Mouse (Mus musculus): ENCODE measurements around the gene Kcnj6. TPM values are rescaled to one million over a fixed set of nuclear protein-coding genes. Genes with fewer than 3 reads are reported as not detected.

Kcnj6 gene
- polyA plus RNA-seq, 1 experiment, result not detected

DNA sequence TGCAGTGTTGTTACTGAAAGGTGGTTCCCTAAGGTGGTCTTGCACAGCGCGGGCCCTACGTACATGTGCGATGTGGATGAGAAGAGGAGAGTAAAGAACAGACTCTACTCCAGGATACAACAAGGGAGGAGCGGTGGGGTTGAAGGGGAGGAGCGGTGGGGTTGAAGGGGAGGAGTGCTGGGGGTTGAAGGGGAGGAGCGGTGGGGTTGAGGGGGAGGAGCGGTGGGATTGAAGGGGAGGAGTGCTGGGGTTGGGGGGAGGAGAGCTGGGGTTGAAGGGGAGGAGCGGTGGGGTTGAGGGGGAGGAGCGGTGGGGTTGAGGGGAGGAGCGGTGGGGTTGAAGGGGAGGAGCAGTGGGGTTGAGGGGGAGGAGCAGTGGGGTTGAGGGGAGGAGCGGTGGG, 199.3 kb downstream of the Kcnj6 start:
- no peak for TF ChIP-seq CTCF (IDR thresholded peaks at IDR 0.05; ENCODE audit: control insufficient read depth, insufficient read depth, low read length)

DNA sequence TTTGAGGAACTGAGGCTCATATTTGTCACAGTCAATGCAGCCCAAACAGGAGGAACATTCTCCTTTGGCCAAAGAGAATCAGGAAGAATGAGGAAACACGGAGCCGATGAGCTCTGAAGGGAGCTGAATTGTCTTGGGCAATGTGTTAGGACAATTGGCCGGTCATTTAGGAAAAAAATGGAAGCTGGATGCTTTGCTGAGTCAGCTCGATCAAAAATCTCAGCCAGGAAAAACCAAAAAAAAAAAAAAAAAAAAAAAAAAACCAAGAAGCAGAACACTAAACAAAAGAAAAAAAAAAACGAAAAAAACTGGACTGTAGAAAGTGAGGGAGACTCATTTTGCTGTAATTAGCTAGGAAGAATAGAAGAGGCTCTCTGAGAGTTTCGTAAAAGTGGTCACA, 200.1 kb downstream of the Kcnj6 start:
- 66% methylated on average over 6 of the region's 6 CpGs for WGBS
- TF ChIP-seq POLR2A (IDR thresholded peaks at IDR 0.05; ENCODE audit: borderline replicate concordance, control insufficient read depth, low read depth, low read length), result no peak
- no peak for TF ChIP-seq CTCF (IDR thresholded peaks at IDR 0.05; ENCODE audit: control insufficient read depth, insufficient read depth, low read length)

More for the DNA sequence above, 199.3 kb downstream of the Kcnj6 start:
- no peak overlapping the region for H3K4me3 ChIP-seq (replicated peaks; ENCODE audit: control insufficient read depth, low read depth, low read length)
- H3K4me1 ChIP-seq (ENCODE audit: control insufficient read depth, insufficient read depth, low read length), result no peaks in the 10 kb centered on the region
- 84% methylated on average over 11 of the region's 12 CpGs for WGBS
- no peak overlapping the region for H3K27ac ChIP-seq (ENCODE audit: control insufficient read depth, insufficient read depth, low read depth, low read length, poor library complexity)

GRCm38 (mm10) chr16:94793041-94793440, 204.5 kb downstream of the Kcnj6 start:
- no peak overlapping the region for H3K4me3 ChIP-seq (replicated peaks; ENCODE audit: control insufficient read depth, low read depth, low read length)
- no peak overlapping the region for H3K27ac ChIP-seq (ENCODE audit: control insufficient read depth, insufficient read depth, low read depth, low read length, poor library complexity)
- WGBS, result 8% methylated on average over 7 of the region's 7 CpGs
- H3K4me1 ChIP-seq (ENCODE audit: control insufficient read depth, insufficient read depth, low read length), result no peaks in the 10 kb centered on the region
- no peak for TF ChIP-seq CTCF (IDR thresholded peaks at IDR 0.05; ENCODE audit: control insufficient read depth, insufficient read depth, low read length)

More for the DNA sequence above, 200.1 kb downstream of the Kcnj6 start:
- Histone ChIP-seq H3K4me1 (ENCODE audit: control insufficient read depth, insufficient read depth, low read length) (no peaks in the 10 kb centered on the region), H3K27ac (ENCODE audit: control insufficient read depth, insufficient read depth, low read depth, low read length, poor library complexity) (no peak overlapping the region), H3K4me3 (replicated peaks; ENCODE audit: control insufficient read depth, low read depth, low read length) (no peak overlapping the region)

GRCm38 (mm10) chr16:94789958-94790357, 207.5 kb downstream of the Kcnj6 start:
- TF ChIP-seq POLR2A (IDR thresholded peaks at IDR 0.05; ENCODE audit: borderline replicate concordance, control insufficient read depth, low read depth, low read length) (no peak), CTCF (IDR thresholded peaks at IDR 0.05; ENCODE audit: control insufficient read depth, insufficient read depth, low read length) (peak; percentile 75)
- H3K4me3 ChIP-seq (replicated peaks; ENCODE audit: control insufficient read depth, low read depth, low read length), result no peak overlapping the region
- H3K27ac ChIP-seq (ENCODE audit: control insufficient read depth, insufficient read depth, low read depth, low read length, poor library complexity), result no peak overlapping the region
- 47% methylated on average over 6 of the region's 6 CpGs for WGBS
- H3K4me1 ChIP-seq (ENCODE audit: control insufficient read depth, insufficient read depth, low read length), result no peaks in the 10 kb centered on the region

DNA sequence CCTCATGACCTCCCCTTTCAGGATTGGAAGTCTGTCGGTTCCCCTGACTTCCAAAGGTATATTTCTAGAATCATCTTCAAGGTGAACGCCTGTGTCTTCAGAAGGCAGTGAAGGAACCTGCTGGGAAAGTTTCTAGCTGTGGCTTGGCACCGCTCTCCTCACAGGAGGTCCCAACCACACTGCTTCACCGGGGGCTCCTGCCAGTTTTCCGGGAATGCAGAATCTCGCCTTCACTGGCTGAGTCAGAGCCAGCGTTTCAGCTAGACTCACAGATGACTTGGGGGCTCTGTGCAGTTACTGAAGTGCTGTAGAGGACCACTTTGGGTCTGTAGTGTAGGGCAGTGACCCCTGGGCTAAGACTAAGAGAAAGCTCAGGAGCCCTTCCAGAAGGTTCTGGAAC, 208.8 kb downstream of the Kcnj6 start:
- Histone ChIP-seq H3K27ac (ENCODE audit: control insufficient read depth, insufficient read depth, low read depth, low read length, poor library complexity) (no peak overlapping the region), H3K4me3 (replicated peaks; ENCODE audit: control insufficient read depth, low read depth, low read length) (no peak overlapping the region), H3K4me1 (ENCODE audit: control insufficient read depth, insufficient read depth, low read length) (no peaks in the 10 kb centered on the region)
- no peak for TF ChIP-seq CTCF (IDR thresholded peaks at IDR 0.05; ENCODE audit: control insufficient read depth, insufficient read depth, low read length)
- TF ChIP-seq POLR2A (IDR thresholded peaks at IDR 0.05; ENCODE audit: borderline replicate concordance, control insufficient read depth, low read depth, low read length), result no peak
- 84% methylated on average over 7 of the region's 7 CpGs for WGBS

DNA sequence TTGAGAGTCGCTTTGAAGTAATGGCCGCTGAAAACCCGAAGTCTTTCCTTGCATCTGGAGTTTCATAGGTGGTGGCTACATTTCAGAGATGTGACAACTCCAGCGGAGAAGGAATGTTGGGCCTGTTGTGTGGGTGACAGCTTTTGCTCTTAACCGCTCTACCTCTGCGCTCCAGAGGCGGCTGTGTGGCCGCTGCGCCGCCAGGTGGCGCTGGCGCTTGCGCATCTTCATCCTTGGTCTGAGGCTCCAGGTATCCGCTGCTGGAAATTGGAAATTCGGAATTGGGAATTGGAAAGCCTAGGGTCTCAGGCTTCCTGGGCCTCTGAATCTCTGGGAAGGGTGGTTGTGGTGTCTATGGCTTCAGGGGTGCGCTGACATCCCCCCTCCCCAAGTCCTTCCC, 209.3 kb downstream of the Kcnj6 start:
- Histone ChIP-seq H3K4me3 (replicated peaks; ENCODE audit: control insufficient read depth, low read depth, low read length) (no peak overlapping the region), H3K4me1 (ENCODE audit: control insufficient read depth, insufficient read depth, low read length) (no peaks in the 10 kb centered on the region), H3K27ac (ENCODE audit: control insufficient read depth, insufficient read depth, low read depth, low read length, poor library complexity) (no peak overlapping the region)
- WGBS, result 24% methylated on average over 16 of the region's 16 CpGs
- TF ChIP-seq CTCF (IDR thresholded peaks at IDR 0.05; ENCODE audit: control insufficient read depth, insufficient read depth, low read length) (peak; percentile 66), POLR2A (IDR thresholded peaks at IDR 0.05; ENCODE audit: borderline replicate concordance, control insufficient read depth, low read depth, low read length) (no peak)

DNA sequence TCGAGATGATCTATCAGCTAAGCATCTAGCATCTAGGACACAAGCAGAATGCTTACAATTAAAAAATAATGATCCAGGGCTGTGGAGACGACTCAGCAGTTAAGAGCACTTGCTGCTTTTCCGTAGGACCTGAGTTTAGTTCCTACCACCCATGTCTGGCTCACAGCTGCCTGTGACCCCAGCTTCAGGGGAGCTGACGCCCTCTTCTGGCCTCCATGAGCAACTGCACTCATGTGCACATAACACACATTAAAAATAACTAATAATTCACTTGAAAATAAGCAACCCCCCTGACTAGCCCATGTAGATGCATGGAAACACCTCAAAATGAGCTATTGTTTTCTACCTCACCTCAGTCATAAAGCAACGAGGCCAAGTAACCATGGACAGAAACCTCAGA, 211.6 kb downstream of the Kcnj6 start:
- no peaks in the 10 kb centered on the region for H3K4me1 ChIP-seq (ENCODE audit: control insufficient read depth, insufficient read depth, low read length)
- no peak overlapping the region for H3K27ac ChIP-seq (ENCODE audit: control insufficient read depth, insufficient read depth, low read depth, low read length, poor library complexity)
- no peak overlapping the region for H3K4me3 ChIP-seq (replicated peaks; ENCODE audit: control insufficient read depth, low read depth, low read length)
- no peak for TF ChIP-seq POLR2A (IDR thresholded peaks at IDR 0.05; ENCODE audit: borderline replicate concordance, control insufficient read depth, low read depth, low read length)
- 77% methylated on average over 5 of the region's 5 CpGs for WGBS

DNA sequence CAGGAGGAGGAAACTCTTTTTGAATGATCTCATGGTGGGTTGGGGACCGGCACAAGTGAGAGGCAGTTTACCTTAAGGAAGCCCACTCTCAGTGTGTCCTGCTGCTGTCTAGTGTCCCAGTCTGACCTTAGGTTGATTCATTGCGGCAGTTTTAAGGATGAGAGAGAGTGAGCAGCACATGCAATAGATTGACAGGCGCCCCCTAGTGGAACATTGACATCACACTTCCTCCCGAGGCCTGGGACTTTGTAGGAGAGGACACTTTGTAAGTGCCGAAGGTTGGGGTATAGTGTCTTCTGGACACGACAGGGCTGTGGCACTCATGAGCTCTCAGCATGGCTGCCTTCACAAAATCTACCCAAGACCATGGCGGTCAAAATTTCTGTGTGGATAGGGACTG, 213.8 kb downstream of the Kcnj6 start:
- TF ChIP-seq CTCF (IDR thresholded peaks at IDR 0.05; ENCODE audit: control insufficient read depth, insufficient read depth, low read length) (peak; percentile 29; the same call in 1 of the 2 replicates), POLR2A (IDR thresholded peaks at IDR 0.05; ENCODE audit: borderline replicate concordance, control insufficient read depth, low read depth, low read length) (no peak)
- H3K4me1 ChIP-seq (ENCODE audit: control insufficient read depth, insufficient read depth, low read length), result no peaks in the 10 kb centered on the region
- H3K4me3 ChIP-seq (replicated peaks; ENCODE audit: control insufficient read depth, low read depth, low read length), result no peak overlapping the region
- WGBS, result 63% methylated on average over 7 of the region's 7 CpGs
- H3K27ac ChIP-seq (ENCODE audit: control insufficient read depth, insufficient read depth, low read depth, low read length, poor library complexity), result no peak overlapping the region

GRCm38 (mm10) chr16:94782110-94782946, 215.2 kb downstream of the Kcnj6 start:
- 85% methylated on average over 24 of the region's 24 CpGs for WGBS
- Histone ChIP-seq H3K4me1 (ENCODE audit: control insufficient read depth, insufficient read depth, low read length) (no peaks in the 10 kb centered on the region), H3K4me3 (replicated peaks; ENCODE audit: control insufficient read depth, low read depth, low read length) (no peak overlapping the region), H3K27ac (ENCODE audit: control insufficient read depth, insufficient read depth, low read depth, low read length, poor library complexity) (no peak overlapping the region)
- TF ChIP-seq POLR2A (IDR thresholded peaks at IDR 0.05; ENCODE audit: borderline replicate concordance, control insufficient read depth, low read depth, low read length), result no peak
- TF ChIP-seq CTCF (IDR thresholded peaks at IDR 0.05; ENCODE audit: control insufficient read depth, insufficient read depth, low read length), result no peak
